Comparison of ENCODE assay signal across 16 mouse cellular contexts in genomic region chr12:98268441-98269369, GRCm38 (mm10). TPM values are rescaled to one million over a fixed set of nuclear protein-coding genes. Genes with fewer than 3 reads are reported as not detected.
A peak's percentile ranks its signal among the peaks of the same experiment; 100 is the strongest.
DNase-seq lines count a peak whose midpoint lies in the region; ATAC-seq and TF ChIP-seq lines count a peak whose summit lies in the region.
"Had no signal": no experiment of that assay in that cellular context is flagged by ENCODE, and none has a peak within 500 bp of the region (broad histone marks: within the 10 kb centered on the region; RNA-seq: fewer than 3 reads in every experiment).

TSS of gene Gpr65 (plus strand) at chr12:98268635.

- H3K9ac ChIP-seq in CH12.LX (ENCODE audit: insufficient read depth, low read depth) = peak within 1 kb of the TSS; percentile 97
- H3K9ac ChIP-seq in hindbrain, postnatal 0 days (replicated peaks; ENCODE audit: low read length) = no peak within 1 kb of the TSS
- H3K9ac ChIP-seq: embryonic facial prominence, embryonic 12.5 days; forebrain, embryonic 15.5 days; hindbrain, embryonic 13.5 days; lung, embryonic 15.5 days had no signal

- peak within 1 kb of the TSS; percentile 80 for H3K4me2 ChIP-seq in CH12.LX (ENCODE audit: insufficient read depth, low read depth, poor library complexity, severe bottlenecking)
- H3K4me2 ChIP-seq in hindbrain, postnatal 0 days (ENCODE audit: low read depth, low read length) = no peak within 1 kb of the TSS
- H3K4me2 ChIP-seq: embryonic facial prominence, embryonic 12.5 days; forebrain, embryonic 15.5 days; hindbrain, embryonic 13.5 days; lung, embryonic 15.5 days had no signal

- H3K4me1 ChIP-seq in lung, adult 2 months (ENCODE audit: control insufficient read depth, insufficient read depth, low read length) = no peaks in the 10 kb centered on the region
- H3K4me1 ChIP-seq in CH12.LX (ENCODE audit: control insufficient read depth in 1 of 2, insufficient read depth in 2 of 2) = peaks cover 14 to 50% of the 10 kb centered on the region in 2 experiments
- H3K4me1 ChIP-seq in small intestine, adult 2 months (ENCODE audit: control insufficient read depth, insufficient read depth, insufficient read length, low read length) = no peaks in the 10 kb centered on the region
- no peaks in the 10 kb centered on the region for H3K4me1 ChIP-seq in hindbrain, postnatal 0 days (ENCODE audit: insufficient read depth, low read length)
- H3K4me1 ChIP-seq: embryonic facial prominence, embryonic 12.5 days; forebrain, embryonic 15.5 days; hindbrain, embryonic 13.5 days had no signal

- ATAC-seq in inflammation-experienced regulatory T-cells, adult 6 months = peak; percentile 57
- no peak for ATAC-seq in hindbrain, postnatal 0 days
- ATAC-seq: forebrain, embryonic 15.5 days had no signal

- 80% methylated on average over 13 of the region's 13 CpGs for WGBS in lung, adult 2 months
- 75% methylated on average over 13 of the region's 13 CpGs for WGBS in small intestine, adult 2 months
- 86% methylated on average over 13 of the region's 13 CpGs for WGBS in hindbrain, postnatal 0 days

- dilution Hi-C loops in CH12.LX (cut with MboI; ENCODE audit: extremely low pct_ligation_motif_present, extremely low pct_unique_long_range_greater_than_20kb, low sequenced_read_pairs) = no loop called here

- peak within 1 kb of the TSS; percentile 4 for H3K4me3 ChIP-seq in lung, adult 2 months (replicated peaks; ENCODE audit: extremely low read depth, low read depth, low read length)
- H3K4me3 ChIP-seq in CH12.LX (replicated peaks in 1 of 3; ENCODE audit: low read depth in 2 of 3, low read length in 2 of 3, poor library complexity in 1 of 3) = peak within 1 kb of the TSS; percentile 67 to 91 (median 76)
- peak within 1 kb of the TSS; percentile 44; the same call in 1 of the 2 replicates for H3K4me3 ChIP-seq in small intestine, adult 2 months (ENCODE audit: low read depth, low read length)
- H3K4me3 ChIP-seq in hindbrain, postnatal 0 days (ENCODE audit: low read length) = no peak within 1 kb of the TSS
- H3K4me3 ChIP-seq: embryonic facial prominence, embryonic 12.5 days; forebrain, embryonic 15.5 days; hindbrain, embryonic 13.5 days; lung, embryonic 15.5 days had no signal

- TF ChIP-seq POLR2A in lung, adult 2 months (IDR thresholded peaks at IDR 0.05; ENCODE audit: borderline replicate concordance, extremely low read depth, low read depth, low read length) = no peak
- peak; percentile 75 for TF ChIP-seq POLR2A in CH12.LX (IDR thresholded peaks at IDR 0.05; ENCODE audit: low read depth, low read length)
- no peak for TF ChIP-seq POLR2A in small intestine, adult 2 months (IDR thresholded peaks at IDR 0.05; ENCODE audit: low read depth, low read length)

- TF ChIP-seq RAD21 in CH12.LX (IDR thresholded peaks at IDR 0.05; ENCODE audit: low read depth, low read length) = no peak

- peaks cover 29% of the 10 kb centered on the region for H3K79me2 ChIP-seq in CH12.LX (replicated peaks; ENCODE audit: control insufficient read depth, extremely low read depth, insufficient read depth, poor library complexity, severe bottlenecking)

- no peaks in the 10 kb centered on the region for H3K27me3 ChIP-seq in CH12.LX (replicated peaks)
- no peaks in the 10 kb centered on the region for H3K27me3 ChIP-seq in small intestine, adult 2 months (ENCODE audit: control insufficient read depth, insufficient read depth, low read length)
- H3K27me3 ChIP-seq in hindbrain, postnatal 0 days (ENCODE audit: insufficient read depth, low read length) = no peaks in the 10 kb centered on the region
- H3K27me3 ChIP-seq: embryonic facial prominence, embryonic 12.5 days; forebrain, embryonic 15.5 days; hindbrain, embryonic 13.5 days; lung, embryonic 15.5 days had no signal

- no peak for DNase-seq in lung, adult 2 months
- DNase-seq in lung, adult 18-20 months = no peak
- peak; percentile 78 for DNase-seq in CH12.LX (ENCODE audit: extremely low read depth)
- no peak for DNase-seq in embryo, embryonic 10.5 days (ENCODE audit: low spot score)
- DNase-seq in hindbrain, postnatal 0 days (ENCODE audit: low spot score) = no peak
- DNase-seq in cerebellum, adult 9-11 months = no peak
- DNase-seq: adrenal gland, adult 2 months; gastrocnemius, postnatal 36 days; kidney, postnatal 25 days had no signal

- peaks cover 3 to 12% of the 10 kb centered on the region in 2 experiments for H3K36me3 ChIP-seq in CH12.LX (replicated peaks in 1 of 2; ENCODE audit: control insufficient read depth in 1 of 2, insufficient read depth in 1 of 2, low read length in 1 of 2)
- H3K36me3 ChIP-seq in small intestine, adult 2 months (ENCODE audit: control insufficient read depth, insufficient read depth, low read length) = no peaks in the 10 kb centered on the region
- no peaks in the 10 kb centered on the region for H3K36me3 ChIP-seq in hindbrain, postnatal 0 days (ENCODE audit: insufficient read depth, low read length)
- H3K36me3 ChIP-seq: embryonic facial prominence, embryonic 12.5 days; forebrain, embryonic 15.5 days; hindbrain, embryonic 13.5 days; lung, embryonic 15.5 days had no signal

- H3K9me3 ChIP-seq in CH12.LX (replicated peaks; ENCODE audit: low read length) = no peaks in the 10 kb centered on the region
- H3K9me3 ChIP-seq in hindbrain, postnatal 0 days (ENCODE audit: low read length) = no peaks in the 10 kb centered on the region
- H3K9me3 ChIP-seq: embryonic facial prominence, embryonic 12.5 days; forebrain, embryonic 15.5 days; hindbrain, embryonic 13.5 days; lung, embryonic 15.5 days had no signal

- no peak for TF ChIP-seq CTCF in lung, adult 2 months (IDR thresholded peaks at IDR 0.05; ENCODE audit: insufficient read depth, low read length)
- TF ChIP-seq CTCF in CH12.LX (conservative IDR thresholded peaks at IDR 0.05 in 1 of 2, IDR thresholded peaks at IDR 0.05 in 1 of 2; ENCODE audit: low read depth in 2 of 2, low read length in 2 of 2) = no peak
- TF ChIP-seq CTCF in small intestine, adult 2 months (IDR thresholded peaks at IDR 0.05; ENCODE audit: extremely low read depth, insufficient read length, insufficient replicate concordance, low read depth, low read length) = no peak
- TF ChIP-seq CTCF in hindbrain, postnatal 0 days (IDR thresholded peaks at IDR 0.05; ENCODE audit: low read depth) = no peak

- TF ChIP-seq EP300 in CH12.LX (IDR thresholded peaks at IDR 0.05; ENCODE audit: low read length) = no peak; the same call in none of the 2 replicates

- peak within 1 kb of the TSS; percentile 97 for H3K27ac ChIP-seq in CH12.LX (ENCODE audit: insufficient read depth, low read depth)
- peak within 1 kb of the TSS; percentile 40 for H3K27ac ChIP-seq in small intestine, adult 2 months (ENCODE audit: insufficient read depth, low read depth, low read length)
- no peak within 1 kb of the TSS for H3K27ac ChIP-seq in hindbrain, postnatal 0 days
- H3K27ac ChIP-seq: embryonic facial prominence, embryonic 12.5 days; forebrain, embryonic 15.5 days; hindbrain, embryonic 13.5 days; lung, embryonic 15.5 days had no signal

- in situ Hi-C loops in CH12.LX (cut with MboI; ENCODE audit: low pct_ligation_motif_present, low pct_unique_long_range_greater_than_20kb, low sequenced_read_pairs) = no loop called here

TF ChIP-seq in CH12.LX, 34 proteins besides CTCF, POLR2A, EP300 and RAD21 (continues in another document):
- no peak for TF ChIP-seq PAX5 (IDR thresholded peaks at IDR 0.05; ENCODE audit: low read length)
- TF ChIP-seq ZMIZ1 (IDR thresholded peaks at IDR 0.05; ENCODE audit: low read depth, low read length) = peak; percentile 47
- no peak for TF ChIP-seq MEF2A (IDR thresholded peaks at IDR 0.05; ENCODE audit: borderline replicate concordance, low read depth, low read length)
- TF ChIP-seq UBTF (IDR thresholded peaks at IDR 0.05; ENCODE audit: low read depth, low read length) = no peak
- TF ChIP-seq E2F4 (IDR thresholded peaks at IDR 0.05; ENCODE audit: insufficient replicate concordance, low read depth, low read length) = no peak
- 0 out of 2 replicates have a peak, but pooled peaks have one; percentile 36 for TF ChIP-seq POLR2AphosphoS2 (IDR thresholded peaks at IDR 0.05; ENCODE audit: low read depth, low read length)
- TF ChIP-seq USF1 (IDR thresholded peaks at IDR 0.05; ENCODE audit: low read depth, low read length) = no peak
- no peak for TF ChIP-seq USF2 (conservative IDR thresholded peaks at IDR 0.05; ENCODE audit: low read depth, low read length)
- TF ChIP-seq MXI1 (IDR thresholded peaks at IDR 0.05; ENCODE audit: low read depth, low read length) = peak; percentile 85
- TF ChIP-seq BHLHE40 (IDR thresholded peaks at IDR 0.05; ENCODE audit: low read depth, low read length) = peak; percentile 55
- TF ChIP-seq KAT2A (IDR thresholded peaks at IDR 0.05; ENCODE audit: insufficient replicate concordance, low read length) = no peak
- peak; percentile 92 for TF ChIP-seq TBP (conservative IDR thresholded peaks at IDR 0.05; ENCODE audit: low read depth, low read length)
- TF ChIP-seq JUN (IDR thresholded peaks at IDR 0.05; ENCODE audit: insufficient read depth, low read depth, low read length) = no peak
- TF ChIP-seq RCOR1 (conservative IDR thresholded peaks at IDR 0.05; ENCODE audit: low read depth, low read length) = 0 out of 2 replicates have a peak, but pooled peaks have one; percentile 18
- peak; percentile 81 for TF ChIP-seq NELFE (IDR thresholded peaks at IDR 0.05; ENCODE audit: low read depth, low read length)
- TF ChIP-seq MAFK (IDR thresholded peaks at IDR 0.05; ENCODE audit: insufficient replicate concordance, low read length) = peak; percentile 70
- TF ChIP-seq ETS1 (conservative IDR thresholded peaks at IDR 0.05; ENCODE audit: low read depth, low read length) = no peak
- TF ChIP-seq SIN3A (IDR thresholded peaks at IDR 0.05; ENCODE audit: low read length) = peak; percentile 69
- peak; percentile 66 for TF ChIP-seq ELF1 (IDR thresholded peaks at IDR 0.05; ENCODE audit: low read depth, low read length)
- peak; percentile 78 for TF ChIP-seq MYC (IDR thresholded peaks at IDR 0.05; ENCODE audit: low read depth, low read length)
- 0 out of 2 replicates have a peak, but pooled peaks have one; percentile 11 for TF ChIP-seq HCFC1 (IDR thresholded peaks at IDR 0.05; ENCODE audit: low read depth, low read length)
- peak; percentile 44; the same call in 1 of the 2 replicates for TF ChIP-seq TCF12 (IDR thresholded peaks at IDR 0.05; ENCODE audit: low read depth, low read length)
- peak; percentile 77 for TF ChIP-seq MAX (IDR thresholded peaks at IDR 0.05; ENCODE audit: low read length)

RNA-seq across cellular contexts. Expression of gene Gpr65, which starts in this region (rescaled TPM):
- 1.1 and 1.6 TPM in 2 replicates for polyA plus RNA-seq in lung, adult 2 months (2012; rRNA removed)
- total RNA-seq in CH12.LX (2012; rRNA removed) = 31.0 and 31.9 TPM in 2 replicates
- 80.3 and 84.1 TPM in 2 replicates for total RNA-seq in CH12.LX (2014; rRNA removed)
- polyA plus RNA-seq in CH12.LX (2012; ENCODE audit: insufficient read length, low read depth) = 72.6 and 80.5 TPM in 2 replicates
- polyA plus RNA-seq in inflammation-experienced regulatory T-cells, adult 6 months (2017; shearing (Covaris generic)) = 10 to 100 TPM; 54.3 to 60.4 (median 55.9) TPM
- 0.44 and 1.1 TPM in 2 replicates for polyA plus RNA-seq in small intestine, adult 2 months (2012; rRNA removed)
- 0.42 TPM in 1 of 2 replicates, not detected in the other for total RNA-seq in hindbrain, postnatal 0 days (2014; rRNA removed)
- polyA plus RNA-seq in hindbrain, postnatal 0 days (2015; fragmentation: Nextera tagmentation; extraction: Ambion mirVana) = 0.18 and 0.33 TPM in 2 replicates
- total RNA-seq: MEL had no signal

Comparison
In these comparisons a context has a peak if more than half of its experiments do, and no peak if none do; other contexts are left out.
1. RNA of gene Gpr65 (total RNA-seq): 31.0 to 84.1 TPM in CH12.LX; 0.42 TPM in hindbrain, postnatal 0 days; every median in the first group is over 10 times any median in the second.
2. RNA of gene Gpr65 (polyA plus RNA-seq): 72.6 to 80.5 TPM in CH12.LX and 54.3 to 60.4 TPM in inflammation-experienced regulatory T-cells, adult 6 months; 1.1 to 1.6 TPM in lung, adult 2 months, 0.44 to 1.1 TPM in small intestine, adult 2 months and 0.18 to 0.33 TPM in hindbrain, postnatal 0 days; every median in the first group is over 10 times any median in the second.